Mouse (Mus musculus) G1E (cell line): ENCODE data around the gene Nubp1.

Experiments
- CTCF ChIP-seq: IDR thresholded peaks from 2 replicates; pipeline ENCODE4 v1.5.1; 2012; ENCODE audit warnings: low read depth, low read length, inconsistent platforms, mixed read lengths
- GATA1 ChIP-seq: IDR thresholded peaks from 2 replicates; pipeline ENCODE4 v1.6.1; 2012; ENCODE audit warnings: borderline replicate concordance, low read length, inconsistent platforms, mixed read lengths
- GATA2 ChIP-seq: IDR thresholded peaks from 2 replicates; pipeline ENCODE4 v1.6.1; 2012; ENCODE audit warnings: low read depth, low read length, inconsistent platforms, borderline replicate concordance
- POLR2AphosphoS5 ChIP-seq: IDR thresholded peaks from 2 replicates; pipeline ENCODE4 v1.6.1; 2012; ENCODE audit warnings: low read depth, low read length, inconsistent platforms; ENCODE audit not compliant: insufficient replicate concordance
- TAL1 ChIP-seq: conservative IDR thresholded peaks from 2 replicates; pipeline ENCODE4 v1.6.1; 2012; ENCODE audit warnings: low read depth, low read length, inconsistent platforms, mixed read lengths

GRCm38 (mm10) chr16:10453872-10454582 is 42.3 kb downstream of the Nubp1 start:
- no peak for TF ChIP-seq CTCF
- TF ChIP-seq GATA1, result no peak
- TF ChIP-seq GATA2, result no peak
- no peak for TF ChIP-seq TAL1
- no peak for TF ChIP-seq POLR2AphosphoS5
